Mouse (Mus musculus) bone marrow macrophage, adult 2 months (primary cell): ENCODE data around the gene Igsf6.

Experiments
- CTCF ChIP-seq: IDR thresholded peaks from 2 replicates; pipeline ENCODE4 v1.5.1; 2012; ENCODE audit warnings: low read depth, mild to moderate bottlenecking, low read length, moderate library complexity
- POLR2A ChIP-seq: IDR thresholded peaks from 2 replicates; pipeline ENCODE4 v1.6.1; 2012; ENCODE audit warnings: mild to moderate bottlenecking, low read depth, low read length, borderline replicate concordance

DNA sequence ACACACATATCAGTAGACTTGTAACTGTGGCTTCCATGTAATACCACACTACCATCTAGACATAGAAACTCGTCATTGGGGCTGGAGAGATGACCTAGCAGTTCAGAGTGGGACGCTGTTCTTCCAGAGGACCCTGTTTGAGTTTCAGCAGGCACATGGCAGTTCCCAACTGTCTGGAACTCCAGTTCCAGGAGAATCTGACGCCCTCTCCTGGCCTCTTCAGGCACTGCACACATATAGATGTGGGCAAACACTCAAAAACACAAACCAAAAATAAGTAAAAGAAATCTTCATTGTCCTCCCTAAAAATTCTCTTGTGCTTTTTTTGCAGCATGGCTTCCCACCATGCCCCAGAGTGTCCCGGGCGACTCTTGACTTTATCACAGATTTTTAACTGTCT is 14.4 kb upstream of the Igsf6 start:
- TF ChIP-seq POLR2A (no peak), CTCF (peak; percentile 9; the same call in 1 of the 2 replicates)
